Mouse (Mus musculus) embryonic facial prominence, embryonic 12.5 days (tissue): ENCODE results near the gene Mrps7. TPM values are rescaled to one million over a fixed set of nuclear protein-coding genes. Genes with fewer than 3 reads are reported as not detected.

Source experiments
- ATAC-seq: fragments of 200-750 bp; cut with Nextera tagmentation; 2 replicates; pipeline ENCODE4 v1.8.0; 2017; ENCODE audit not compliant: insufficient number of reproducible peaks, insufficient read depth, low FRiP score, low TSS enrichment
- H3K27ac ChIP-seq: fragments of 300-500 bp; sonication (generic); 2 replicates; pipeline ENCODE4 v1.5.1; 2016; ENCODE audit warnings: mild to moderate bottlenecking
- H3K27me3 ChIP-seq: fragments of 300-500 bp; sonication (generic); 2 replicates; pipeline ENCODE4 v1.6.1; 2016; ENCODE audit warnings: mild to moderate bottlenecking, moderate library complexity
- H3K36me3 ChIP-seq: fragments of 300-500 bp; sonication (generic); 2 replicates; pipeline ENCODE4 v1.6.1; 2016; ENCODE audit warnings: mild to moderate bottlenecking
- H3K4me1 ChIP-seq: fragments of 300-500 bp; sonication (generic); 2 replicates; pipeline ENCODE4 v1.6.1; 2016
- H3K4me2 ChIP-seq: fragments of 300-500 bp; sonication (generic); replicated peaks from 2 replicates; pipeline ENCODE4 v1.6.1; 2016; ENCODE audit warnings: mild to moderate bottlenecking, moderate library complexity
- H3K4me3 ChIP-seq: fragments of 300-500 bp; sonication (generic); 2 replicates; pipeline ENCODE4 v1.5.1; 2016; ENCODE audit warnings: mild to moderate bottlenecking
- H3K9ac ChIP-seq: fragments of 300-500 bp; sonication (generic); 2 replicates; pipeline ENCODE4 v1.6.1; 2016; ENCODE audit warnings: mild to moderate bottlenecking, moderate library complexity
- H3K9me3 ChIP-seq: fragments of 300-500 bp; sonication (generic); 2 replicates; pipeline ENCODE4 v1.6.1; 2016; ENCODE audit warnings: mild to moderate bottlenecking, moderate library complexity
- WGBS: fragments of 180-500 bp; shearing (Covaris S2); methylation state at CpG from one replicate; pipeline ENCODE4 v1.1.7; 2016; 5-methylcytosine and 5-hydroxymethylcytosine counted together
- polyA plus RNA-seq: library from polyadenylated mRNA; unstranded; fragments of >200 nt; fragmentation: Nextera tagmentation; extraction: Ambion mirVana; gene quantifications from 2 replicates; pipeline ENCODE4 v1.2.1, GENCODE M21; 2016

Gene Mrps7
- polyA plus RNA-seq, 1 experiment from 2014 or later: 95.9 TPM

DNA sequence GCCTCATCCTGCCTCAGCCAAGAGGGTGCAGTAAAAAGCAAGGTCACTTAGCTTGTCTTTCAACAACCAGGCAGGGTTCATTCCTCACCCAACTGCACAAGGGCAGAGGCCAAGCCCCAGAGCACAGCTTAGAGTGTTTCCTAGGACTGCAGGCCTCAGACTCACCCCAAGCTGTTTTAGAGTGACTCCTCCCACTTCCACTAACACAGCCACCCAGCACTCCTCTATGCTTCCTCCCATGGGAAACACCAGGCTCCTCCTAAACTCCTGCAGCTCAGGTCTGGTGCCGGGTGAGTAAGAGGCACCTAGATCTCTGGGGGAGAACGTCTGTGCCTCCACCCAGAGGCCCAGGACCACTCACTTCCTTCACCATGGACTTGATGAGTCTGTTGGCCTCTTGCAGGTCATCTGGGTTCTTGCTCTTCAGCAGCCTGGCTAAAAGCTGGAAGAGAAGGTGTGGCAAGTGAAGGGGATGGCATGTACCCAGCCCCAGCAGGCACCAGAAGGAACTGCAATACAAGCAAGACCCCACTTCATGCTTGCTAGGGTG, 13.1 kb upstream of the Mrps7 start:
- H3K36me3 ChIP-seq: peaks cover 93% of the 10 kb centered on the region

GRCm38 (mm10) chr11:115595209-115595608, 8.5 kb upstream of the Mrps7 start:
- H3K4me2 ChIP-seq: no peak overlapping the region
- H3K4me1 ChIP-seq: no peaks in the 10 kb centered on the region
- H3K27ac ChIP-seq: no peak overlapping the region
- no peak for ATAC-seq
- no peaks in the 10 kb centered on the region for H3K27me3 ChIP-seq
- no peak overlapping the region for H3K4me3 ChIP-seq
- no peak overlapping the region for H3K9ac ChIP-seq
- 97% methylated on average over 3 of the region's 3 CpGs for WGBS
- H3K36me3 ChIP-seq: peaks cover 72% of the 10 kb centered on the region
- H3K9me3 ChIP-seq: no peaks in the 10 kb centered on the region

More for the DNA sequence above, 13.1 kb upstream of the Mrps7 start:
- Histone ChIP-seq H3K4me2 (no peak overlapping the region), H3K27ac (no peak overlapping the region), H3K9me3 (no peaks in the 10 kb centered on the region), H3K27me3 (no peaks in the 10 kb centered on the region), H3K4me3 (no peak overlapping the region), H3K4me1 (no peaks in the 10 kb centered on the region), H3K9ac (no peak overlapping the region)
- 81% methylated on average over 2 of the region's 2 CpGs for WGBS
- no peak for ATAC-seq

DNA sequence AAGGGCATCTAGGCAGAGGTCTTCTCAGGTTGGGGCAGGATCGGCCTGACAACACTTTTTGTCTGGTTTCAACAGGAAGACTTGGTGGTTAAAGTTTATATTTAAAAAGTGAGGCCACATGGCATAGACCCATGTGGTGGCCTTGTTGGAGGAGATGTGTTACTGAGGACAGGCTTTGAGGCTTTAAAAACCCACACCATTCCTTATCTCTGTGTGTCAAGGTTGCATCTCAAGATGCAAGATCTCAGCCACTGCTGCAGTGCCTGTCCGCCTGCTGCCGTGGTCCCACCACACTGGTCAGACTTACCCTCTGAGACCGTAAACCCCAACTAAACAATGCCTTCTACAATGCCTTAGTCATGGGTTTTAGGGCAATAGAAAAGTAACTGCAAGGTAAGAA, 5.4 kb upstream of the Mrps7 start:
- Histone ChIP-seq H3K36me3 (peaks cover 49% of the 10 kb centered on the region), H3K4me2 (no peak overlapping the region), H3K9me3 (no peaks in the 10 kb centered on the region), H3K27ac (no peak overlapping the region), H3K27me3 (no peaks in the 10 kb centered on the region), H3K9ac (no peak overlapping the region), H3K4me3 (no peak overlapping the region), H3K4me1 (peaks cover 14% of the 10 kb centered on the region)
- 95% methylated on average over 4 of the region's 4 CpGs for WGBS
- ATAC-seq: no peak

DNA sequence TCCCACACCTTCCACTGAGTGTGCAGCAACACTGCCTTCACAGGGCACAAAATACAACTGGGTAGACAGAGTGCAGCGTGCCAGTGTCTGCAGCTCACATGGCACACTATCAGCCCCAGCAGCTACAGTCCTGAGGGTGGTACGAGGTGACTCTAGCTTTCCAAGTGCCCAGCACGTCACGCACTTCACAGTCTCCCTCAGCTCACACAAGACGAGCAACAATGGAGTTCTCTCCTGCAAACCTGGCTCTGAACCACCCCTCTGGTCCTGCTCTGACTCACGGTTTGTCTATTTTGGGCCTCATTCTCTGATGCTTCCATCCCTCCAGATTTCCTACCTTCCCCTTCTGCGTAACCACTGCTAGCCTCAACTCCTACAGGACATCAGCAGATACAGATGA, 4.0 kb upstream of the Mrps7 start:
- no peak for ATAC-seq
- WGBS: 95% methylated on average over 7 of the region's 7 CpGs
- Histone ChIP-seq H3K9ac (no peak overlapping the region), H3K9me3 (no peaks in the 10 kb centered on the region), H3K36me3 (peaks cover 35% of the 10 kb centered on the region), H3K4me3 (no peak overlapping the region), H3K4me1 (peaks cover 16% of the 10 kb centered on the region), H3K4me2 (no peak overlapping the region), H3K27me3 (no peaks in the 10 kb centered on the region), H3K27ac (no peak overlapping the region)

- H3K36me3 ChIP-seq: peaks cover 29% of the 10 kb centered on the region
- no peak overlapping the region for H3K27ac ChIP-seq
- H3K4me1 ChIP-seq: peaks cover 23% of the 10 kb centered on the region
- no peaks in the 10 kb centered on the region for H3K27me3 ChIP-seq
- H3K4me2 ChIP-seq: no peak overlapping the region
- 95% methylated on average over 15 of the region's 15 CpGs for WGBS
- H3K9me3 ChIP-seq: no peaks in the 10 kb centered on the region
- ATAC-seq: no peak
- no peak overlapping the region for H3K9ac ChIP-seq
- H3K4me3 ChIP-seq: no peak overlapping the region
Observed at GRCm38 (mm10) chr11:115600743-115601142, 3.0 kb upstream of the Mrps7 start.

GRCm38 (mm10) chr11:115601174-115601573, 2.6 kb upstream of the Mrps7 start:
- no peak overlapping the region for H3K9ac ChIP-seq
- H3K4me1 ChIP-seq: peaks cover 23% of the 10 kb centered on the region
- H3K9me3 ChIP-seq: no peaks in the 10 kb centered on the region
- no peak for ATAC-seq
- WGBS: 93% methylated on average over 4 of the region's 4 CpGs
- no peak overlapping the region for H3K4me2 ChIP-seq
- no peaks in the 10 kb centered on the region for H3K27me3 ChIP-seq
- H3K27ac ChIP-seq: no peak overlapping the region
- H3K36me3 ChIP-seq: peaks cover 29% of the 10 kb centered on the region
- H3K4me3 ChIP-seq: no peak overlapping the region

GRCm38 (mm10) chr11:115603128-115603475, 623 bp upstream of the Mrps7 start:
- Histone ChIP-seq H3K27ac (peak overlapping the region; percentile 92; the same call in 1 of the 2 replicates), H3K9ac (peak overlapping the region; percentile 93), H3K4me1 (peaks cover 23% of the 10 kb centered on the region), H3K4me2 (peak overlapping the region; percentile 87), H3K9me3 (no peaks in the 10 kb centered on the region), H3K36me3 (peaks cover 32% of the 10 kb centered on the region), H3K4me3 (peak overlapping the region; percentile 96), H3K27me3 (no peaks in the 10 kb centered on the region)
- no peak for ATAC-seq
- 7% methylated on average over 15 of the region's 15 CpGs for WGBS

DNA sequence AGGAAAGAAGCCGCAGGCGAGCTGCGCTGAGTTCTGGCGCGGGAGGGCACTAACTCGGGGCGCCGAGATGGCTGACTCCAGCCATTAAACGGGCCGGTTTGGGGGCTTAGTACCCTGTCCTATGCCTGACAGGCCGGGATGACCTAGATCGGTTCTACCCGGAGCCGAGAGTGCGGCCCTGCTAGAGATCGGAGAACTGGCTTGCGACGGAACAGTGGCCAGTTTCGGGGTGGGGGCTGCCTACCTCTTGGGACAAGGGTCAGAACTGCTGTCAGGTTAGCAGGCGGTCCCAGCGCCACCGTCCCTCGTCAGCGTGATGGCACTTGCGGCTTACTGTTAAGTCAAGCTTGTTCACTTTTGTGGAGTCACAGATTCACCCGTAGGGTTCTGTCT, 575 bp downstream of the Mrps7 start:
- peak overlapping the region; percentile 96 for H3K4me3 ChIP-seq
- no peaks in the 10 kb centered on the region for H3K27me3 ChIP-seq
- H3K9me3 ChIP-seq: no peaks in the 10 kb centered on the region
- under 1% methylated on average over 26 of the region's 26 CpGs for WGBS
- H3K27ac ChIP-seq: peak overlapping the region; percentile 92
- H3K9ac ChIP-seq: peak overlapping the region; percentile 93
- ATAC-seq: peak; percentile 7; the same call in 1 of the 2 replicates
- peaks cover 23% of the 10 kb centered on the region for H3K4me1 ChIP-seq
- H3K36me3 ChIP-seq: peaks cover 44% of the 10 kb centered on the region
- peak overlapping the region; percentile 87 for H3K4me2 ChIP-seq

GRCm38 (mm10) chr11:115606733-115607132, 3.0 kb downstream of the Mrps7 start:
- no peak overlapping the region for H3K9ac ChIP-seq
- no peaks in the 10 kb centered on the region for H3K27me3 ChIP-seq
- peaks cover 25% of the 10 kb centered on the region for H3K4me1 ChIP-seq
- no peak overlapping the region for H3K4me2 ChIP-seq
- H3K27ac ChIP-seq: no peak overlapping the region
- 92% methylated on average over 18 of the region's 18 CpGs for WGBS
- no peak for ATAC-seq
- H3K4me3 ChIP-seq: no peak overlapping the region
- H3K36me3 ChIP-seq: peaks cover 40% of the 10 kb centered on the region
- H3K9me3 ChIP-seq: no peaks in the 10 kb centered on the region

- Histone ChIP-seq H3K9me3 (no peaks in the 10 kb centered on the region), H3K4me3 (no peak overlapping the region), H3K9ac (no peak overlapping the region), H3K4me1 (peaks cover 20% of the 10 kb centered on the region), H3K36me3 (peaks cover 40% of the 10 kb centered on the region), H3K4me2 (no peak overlapping the region), H3K27ac (no peak overlapping the region), H3K27me3 (no peaks in the 10 kb centered on the region)
- ATAC-seq: no peak
- WGBS: 82% methylated on average over 23 of the region's 23 CpGs
Observed at GRCm38 (mm10) chr11:115608421-115609399, 5.0 kb downstream of the Mrps7 start.

GRCm38 (mm10) chr11:115609576-115609975, 5.9 kb downstream of the Mrps7 start:
- Histone ChIP-seq H3K27me3 (no peaks in the 10 kb centered on the region), H3K4me2 (no peak overlapping the region), H3K4me1 (peaks cover 19% of the 10 kb centered on the region), H3K4me3 (no peak overlapping the region), H3K9me3 (no peaks in the 10 kb centered on the region), H3K36me3 (peaks cover 42% of the 10 kb centered on the region), H3K27ac (no peak overlapping the region), H3K9ac (no peak overlapping the region)
- 66% methylated on average over 3 of the region's 3 CpGs for WGBS
- ATAC-seq: no peak

GRCm38 (mm10) chr11:115611173-115611572, 7.4 kb downstream of the Mrps7 start:
- no peak overlapping the region for H3K27ac ChIP-seq
- H3K36me3 ChIP-seq: peaks cover 51% of the 10 kb centered on the region
- no peak overlapping the region for H3K9ac ChIP-seq
- peaks cover 11% of the 10 kb centered on the region for H3K4me1 ChIP-seq
- 61% methylated on average over 6 of the region's 6 CpGs for WGBS
- H3K4me3 ChIP-seq: no peak overlapping the region
- H3K9me3 ChIP-seq: no peaks in the 10 kb centered on the region
- H3K27me3 ChIP-seq: no peaks in the 10 kb centered on the region
- no peak for ATAC-seq
- H3K4me2 ChIP-seq: no peak overlapping the region
